Mouse (Mus musculus) limb, embryonic 15.5 days (tissue): ENCODE measurements around the gene Gata2. TPM values are rescaled to one million over a fixed set of nuclear protein-coding genes. Genes with fewer than 3 reads are reported as not detected.
"Not testable (repeated sequence)": the region's sequence is repeated elsewhere in the genome, so short reads cannot be mapped to it uniquely, and the experiment has no call there.

Experiments
- ATAC-seq: fragments of 200-750 bp; cut with Nextera tagmentation; 2 replicates; pipeline ENCODE4 v1.8.0; 2017; ENCODE audit warnings: low read depth, moderate TSS enrichment; ENCODE audit not compliant: insufficient number of reproducible peaks, low FRiP score, low TSS enrichment
- H3K27ac ChIP-seq: fragments of 300-500 bp; sonication (generic); 2 replicates; pipeline ENCODE4 v1.5.1; 2015; ENCODE audit warnings: moderate library complexity, mild to moderate bottlenecking, inconsistent platforms
- H3K27me3 ChIP-seq: fragments of 300-500 bp; sonication (generic); 2 replicates; pipeline ENCODE4 v1.6.1; 2015; ENCODE audit warnings: inconsistent platforms
- H3K36me3 ChIP-seq: fragments of 300-500 bp; sonication (generic); 2 replicates; pipeline ENCODE4 v1.6.1; 2015; ENCODE audit warnings: inconsistent platforms
- H3K4me1 ChIP-seq: fragments of 300-500 bp; sonication (generic); 2 replicates; pipeline ENCODE4 v1.6.1; 2015; ENCODE audit warnings: inconsistent platforms
- H3K4me2 ChIP-seq: fragments of 300-500 bp; sonication (generic); 2 replicates; pipeline ENCODE4 v1.6.1; 2015; ENCODE audit warnings: mild to moderate bottlenecking, inconsistent platforms
- H3K4me3 ChIP-seq: fragments of 300-500 bp; sonication (generic); 2 replicates; pipeline ENCODE4 v1.5.1; 2015; ENCODE audit warnings: mild to moderate bottlenecking, inconsistent platforms
- H3K9ac ChIP-seq: fragments of 300-500 bp; sonication (generic); 2 replicates; pipeline ENCODE4 v1.6.1; 2015; ENCODE audit warnings: inconsistent platforms
- H3K9me3 ChIP-seq: fragments of 300-500 bp; sonication (generic); 2 replicates; pipeline ENCODE4 v1.6.1; 2016; ENCODE audit warnings: inconsistent platforms
- WGBS: fragments of 180-500 bp; shearing (Covaris S2); methylation state at CpG from one replicate; pipeline ENCODE4 v1.1.7; 2015; 5-methylcytosine and 5-hydroxymethylcytosine counted together
- polyA plus RNA-seq: library from polyadenylated mRNA; unstranded; fragments of >200 nt; fragmentation: Nextera tagmentation; extraction: Ambion mirVana; gene quantifications from 2 replicates; pipeline ENCODE4 v1.2.1, GENCODE M21; 2015

The Gata2 gene
- polyA plus RNA-seq = 21.8 and 21.9 TPM in 2 replicates

DNA sequence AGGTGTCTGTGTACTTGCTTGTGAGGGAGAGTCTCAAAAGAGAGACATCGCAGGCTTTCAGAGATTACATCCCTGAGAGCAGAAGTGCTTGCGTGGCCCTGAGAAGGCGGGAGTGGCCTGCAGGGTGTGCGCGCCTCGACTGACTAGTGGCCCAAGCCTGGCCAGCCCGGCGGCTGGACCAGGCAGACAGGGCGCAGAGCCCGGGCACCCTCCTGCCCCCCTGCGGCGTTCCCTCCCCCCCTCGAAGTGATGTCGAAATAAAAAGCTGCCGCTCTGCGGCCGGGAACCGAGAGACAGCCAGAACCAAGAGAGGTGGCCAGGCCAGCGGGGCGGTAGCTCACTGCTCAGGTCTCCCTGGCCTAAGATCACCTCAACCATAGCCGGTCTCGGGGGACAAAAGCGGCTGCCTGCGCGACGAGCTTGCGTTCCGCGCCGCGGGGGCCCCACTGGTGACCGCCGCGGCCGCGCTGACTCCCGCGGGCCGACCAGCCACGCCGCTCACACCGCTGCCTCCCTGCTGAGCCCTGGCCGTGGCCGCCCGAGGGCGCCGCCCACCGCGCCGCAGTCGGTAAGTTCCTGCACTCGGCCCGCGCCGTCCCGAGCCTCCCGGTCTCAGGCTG is at the start of gene Gata2:
Gene Gata2 (plus strand): TSS at position 459 of the 620 bp plus-strand sequence.
- peaks cover 52% of the 10 kb centered on the region for H3K4me1 ChIP-seq
- no peaks in the 10 kb centered on the region for H3K36me3 ChIP-seq
- H3K9ac ChIP-seq = 0 out of 2 replicates have a peak within 1 kb of the TSS, but pooled peaks have one; percentile 14
- peak within 1 kb of the TSS; percentile 39 for H3K4me3 ChIP-seq
- peaks cover 100% of the 10 kb centered on the region for H3K27me3 ChIP-seq
- no peaks in the 10 kb centered on the region for H3K9me3 ChIP-seq
- H3K27ac ChIP-seq = no peak within 1 kb of the TSS
- H3K4me2 ChIP-seq = peak within 1 kb of the TSS; percentile 75
- 1% methylated on average over 50 of the region's 57 CpGs for WGBS
- ATAC-seq = no peak

- Histone ChIP-seq H3K4me1 (peaks cover 10% of the 10 kb centered on the region), H3K27me3 (no peaks in the 10 kb centered on the region), H3K27ac (no peak overlapping the region), H3K4me3 (no peak overlapping the region), H3K4me2 (no peak overlapping the region), H3K9me3 (no peaks in the 10 kb centered on the region), H3K9ac (no peak overlapping the region), H3K36me3 (no peaks in the 10 kb centered on the region)
- 54% methylated on average over 4 of the region's 4 CpGs for WGBS
- ATAC-seq = no peak
Observed at GRCm38 (mm10) chr6:88145793-88146192, 47.9 kb upstream of the Gata2 start.

DNA sequence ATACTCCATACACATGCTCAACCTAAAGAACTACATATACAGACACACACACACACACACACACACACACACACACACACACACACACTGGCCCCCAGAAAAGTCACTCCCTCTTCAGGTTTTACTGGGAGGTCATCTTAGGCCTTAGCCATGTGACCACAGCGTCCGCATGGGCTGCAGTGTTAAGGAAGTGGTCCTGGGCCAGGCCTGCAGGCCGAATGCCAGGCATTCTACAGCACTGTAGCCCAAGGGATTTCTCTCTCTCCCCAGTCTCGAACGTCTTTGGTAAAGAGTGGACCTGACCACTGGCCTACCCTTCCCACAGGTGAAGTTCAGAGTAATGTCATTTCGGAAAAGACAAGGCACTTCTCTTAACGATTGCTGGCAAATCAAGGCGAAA is 47.1 kb upstream of the Gata2 start:
- no peak for ATAC-seq
- H3K4me2 ChIP-seq = no peak overlapping the region
- no peaks in the 10 kb centered on the region for H3K36me3 ChIP-seq
- peaks cover 10% of the 10 kb centered on the region for H3K4me1 ChIP-seq
- H3K9me3 ChIP-seq = no peaks in the 10 kb centered on the region
- no peaks in the 10 kb centered on the region for H3K27me3 ChIP-seq
- no peak overlapping the region for H3K27ac ChIP-seq
- 64% methylated on average over 8 of the region's 8 CpGs for WGBS
- H3K9ac ChIP-seq = no peak overlapping the region
- H3K4me3 ChIP-seq = no peak overlapping the region

- no peak overlapping the region for H3K4me3 ChIP-seq
- no peaks in the 10 kb centered on the region for H3K9me3 ChIP-seq
- H3K27ac ChIP-seq = peak overlapping the region; percentile 44
- peaks cover 14% of the 10 kb centered on the region for H3K4me1 ChIP-seq
- no peaks in the 10 kb centered on the region for H3K36me3 ChIP-seq
- H3K27me3 ChIP-seq = no peaks in the 10 kb centered on the region
- no peak overlapping the region for H3K9ac ChIP-seq
- ATAC-seq = peak; percentile 45; the same call in 1 of the 2 replicates
- H3K4me2 ChIP-seq = no peak overlapping the region
- 62% methylated on average over 16 of the region's 16 CpGs for WGBS
Observed at GRCm38 (mm10) chr6:88147411-88148003, 46.2 kb upstream of the Gata2 start.

GRCm38 (mm10) chr6:88151335-88151734 is 42.4 kb upstream of the Gata2 start:
- no peaks in the 10 kb centered on the region for H3K27me3 ChIP-seq
- no peak overlapping the region for H3K9ac ChIP-seq
- 71% methylated on average over 4 of the region's 4 CpGs for WGBS
- no peak overlapping the region for H3K4me2 ChIP-seq
- peaks cover 15% of the 10 kb centered on the region for H3K4me1 ChIP-seq
- no peak overlapping the region for H3K4me3 ChIP-seq
- H3K36me3 ChIP-seq = no peaks in the 10 kb centered on the region
- no peaks in the 10 kb centered on the region for H3K9me3 ChIP-seq
- no peak overlapping the region for H3K27ac ChIP-seq
- no peak for ATAC-seq

- peaks cover 8% of the 10 kb centered on the region for H3K4me1 ChIP-seq
- 69% methylated on average over 14 of the region's 14 CpGs for WGBS
- ATAC-seq = 0 out of 2 replicates have a peak, but pooled peaks have one; percentile 22
- H3K4me2 ChIP-seq = no peak overlapping the region
- no peaks in the 10 kb centered on the region for H3K36me3 ChIP-seq
- no peak overlapping the region for H3K9ac ChIP-seq
- no peaks in the 10 kb centered on the region for H3K27me3 ChIP-seq
- H3K4me3 ChIP-seq = no peak overlapping the region
- peak overlapping the region; percentile 62 for H3K27ac ChIP-seq
- no peaks in the 10 kb centered on the region for H3K9me3 ChIP-seq
Observed at GRCm38 (mm10) chr6:88152127-88152705, 41.5 kb upstream of the Gata2 start.

- H3K4me1 ChIP-seq = peaks cover 5% of the 10 kb centered on the region; the same call in 1 of the 2 replicates
- H3K9me3 ChIP-seq = no peaks in the 10 kb centered on the region
- H3K9ac ChIP-seq = no peak overlapping the region
- 76% methylated on average over 6 of the region's 6 CpGs for WGBS
- H3K36me3 ChIP-seq = no peaks in the 10 kb centered on the region
- H3K27ac ChIP-seq = peak overlapping the region; percentile 62; the same call in 1 of the 2 replicates
- no peak overlapping the region for H3K4me3 ChIP-seq
- no peaks in the 10 kb centered on the region for H3K27me3 ChIP-seq
- ATAC-seq = no peak
- H3K4me2 ChIP-seq = no peak overlapping the region
Observed at GRCm38 (mm10) chr6:88152979-88153378, 40.7 kb upstream of the Gata2 start.

GRCm38 (mm10) chr6:88155614-88156013 is 38.1 kb upstream of the Gata2 start:
- not testable (repeated sequence) for H3K4me1 ChIP-seq, H3K27me3 ChIP-seq, H3K9ac ChIP-seq, ATAC-seq, H3K9me3 ChIP-seq, H3K36me3 ChIP-seq, H3K4me2 ChIP-seq, H3K4me3 ChIP-seq, H3K27ac ChIP-seq
- 80% methylated on average over 6 of the region's 6 CpGs for WGBS

DNA sequence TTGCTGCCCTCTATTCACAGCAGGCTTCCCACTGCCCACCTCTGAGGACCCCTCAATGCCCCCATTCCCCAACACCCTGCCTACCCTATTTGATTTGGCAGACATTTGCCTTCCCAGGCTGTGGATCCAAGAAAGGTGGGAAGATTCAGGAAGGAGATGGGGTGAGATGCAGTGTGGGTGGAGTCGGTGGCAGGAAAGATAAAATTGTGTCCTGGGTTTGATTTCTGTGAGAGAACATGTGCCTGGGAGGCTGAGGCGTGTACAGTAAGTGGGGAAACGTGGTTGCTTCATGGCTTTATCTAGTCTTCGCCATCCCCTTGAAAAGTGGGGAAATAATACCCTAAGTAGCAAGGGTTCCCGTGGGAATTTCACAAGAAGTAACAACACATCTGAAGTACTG is 34.9 kb upstream of the Gata2 start:
- no peak for ATAC-seq
- WGBS = 78% methylated on average over 5 of the region's 5 CpGs
- H3K27me3 ChIP-seq = no peaks in the 10 kb centered on the region
- H3K4me3 ChIP-seq = no peak overlapping the region
- H3K4me2 ChIP-seq = no peak overlapping the region
- H3K9ac ChIP-seq = no peak overlapping the region
- no peaks in the 10 kb centered on the region for H3K9me3 ChIP-seq
- no peaks in the 10 kb centered on the region for H3K4me1 ChIP-seq
- no peak overlapping the region for H3K27ac ChIP-seq
- H3K36me3 ChIP-seq = no peaks in the 10 kb centered on the region

GRCm38 (mm10) chr6:88166054-88166453 is 27.6 kb upstream of the Gata2 start:
- Histone ChIP-seq H3K4me3 (no peak overlapping the region), H3K4me2 (no peak overlapping the region), H3K27ac (no peak overlapping the region), H3K4me1 (no peaks in the 10 kb centered on the region), H3K9me3 (no peaks in the 10 kb centered on the region), H3K36me3 (no peaks in the 10 kb centered on the region), H3K9ac (no peak overlapping the region), H3K27me3 (no peaks in the 10 kb centered on the region)
- 90% methylated on average over 9 of the region's 9 CpGs for WGBS
- ATAC-seq = no peak

- Histone ChIP-seq H3K27ac (no peak overlapping the region), H3K4me3 (no peak overlapping the region)
- WGBS = 86% methylated on average over 3 of the region's 3 CpGs
Observed at GRCm38 (mm10) chr6:88174191-88174590, 19.5 kb upstream of the Gata2 start.

DNA sequence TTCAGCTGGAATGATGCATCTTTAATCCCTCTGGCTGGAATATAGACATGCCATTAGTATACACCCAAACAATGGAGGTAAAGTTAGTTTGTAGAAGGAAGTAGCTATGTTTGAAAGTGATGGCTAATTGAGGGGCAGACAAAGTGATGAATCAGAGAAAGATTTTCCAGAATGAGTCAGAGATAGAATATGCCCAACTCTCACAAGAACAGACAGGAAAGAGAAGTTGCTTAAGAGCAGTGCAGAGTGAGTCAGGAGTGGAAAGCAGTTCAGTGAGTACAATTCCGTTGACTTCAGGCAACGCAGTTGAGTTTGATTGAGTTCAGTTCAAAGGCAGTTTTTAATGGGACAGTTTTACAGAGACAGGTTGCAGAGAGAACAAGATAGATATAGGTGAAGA is 19.0 kb upstream of the Gata2 start:
- H3K27me3 ChIP-seq = no peaks in the 10 kb centered on the region
- H3K27ac ChIP-seq = no peak overlapping the region
- H3K4me2 ChIP-seq = no peak overlapping the region
- 82% methylated on average over 2 of the region's 2 CpGs for WGBS
- H3K4me3 ChIP-seq = no peak overlapping the region
- no peak overlapping the region for H3K9ac ChIP-seq
- no peak for ATAC-seq
- H3K36me3 ChIP-seq = no peaks in the 10 kb centered on the region
- H3K4me1 ChIP-seq = no peaks in the 10 kb centered on the region
- no peaks in the 10 kb centered on the region for H3K9me3 ChIP-seq

More at GRCm38 (mm10) chr6:88174191-88174590, 19.5 kb upstream of the Gata2 start:
- Histone ChIP-seq H3K36me3 (no peaks in the 10 kb centered on the region), H3K27me3 (no peaks in the 10 kb centered on the region), H3K9me3 (no peaks in the 10 kb centered on the region), H3K4me2 (no peak overlapping the region), H3K9ac (no peak overlapping the region), H3K4me1 (no peaks in the 10 kb centered on the region)
- no peak for ATAC-seq
